Mouse (Mus musculus): ENCODE data around the gene Susd3. TPM values are rescaled to one million over a fixed set of nuclear protein-coding genes. Genes with fewer than 3 reads are reported as not detected.
A peak's percentile ranks its signal among the peaks of the same experiment; 100 is the strongest.

Gene Susd3
- total and polyA plus RNA-seq, 3 experiments = 0.32 to 1.1 (median 0.63) TPM

DNA sequence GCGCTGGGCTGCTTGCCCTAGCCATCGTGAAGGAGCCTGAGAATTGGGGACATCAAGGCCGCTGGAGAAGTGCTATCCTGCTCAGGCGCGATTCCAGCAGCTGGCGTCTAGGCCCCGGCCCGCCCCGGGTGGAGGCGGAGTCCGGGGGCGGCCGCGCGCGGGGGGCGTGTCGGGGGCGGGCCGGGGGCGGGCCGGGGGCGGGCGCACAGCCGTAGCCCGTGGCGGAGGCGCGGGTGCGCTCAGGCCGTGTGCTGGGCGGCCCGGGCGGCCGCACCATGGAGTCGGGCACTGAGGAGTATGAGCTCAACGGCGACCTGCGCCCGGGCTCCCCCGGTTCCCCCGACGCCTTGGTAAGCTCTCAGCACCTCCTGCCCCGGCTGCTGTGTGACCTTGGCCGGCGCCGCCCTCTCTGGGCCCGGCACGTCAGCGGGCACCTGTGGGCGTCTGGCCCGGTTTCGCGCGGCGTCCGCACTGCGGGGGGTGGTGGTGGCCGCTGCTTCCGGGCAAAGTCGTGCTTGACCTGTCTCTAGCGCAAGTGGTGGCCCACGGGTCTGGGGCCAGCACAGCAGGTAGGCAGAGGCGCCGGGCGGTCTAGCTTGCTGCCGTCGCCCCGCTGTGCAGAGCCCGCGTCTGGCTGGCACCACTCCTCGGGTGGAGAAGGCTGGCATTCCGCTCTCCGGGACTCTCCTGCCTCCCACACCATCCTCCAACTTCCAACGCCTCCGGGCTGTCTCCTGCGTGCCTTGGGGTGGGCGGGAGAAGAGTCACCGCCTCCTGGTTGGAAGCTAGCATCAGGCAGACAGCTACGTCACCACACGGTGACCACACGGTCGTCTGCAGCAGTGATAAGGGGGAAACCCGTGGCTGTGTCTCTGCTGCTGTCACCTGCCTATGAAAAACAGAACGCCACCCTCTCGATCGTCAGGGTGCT lies 61.0 kb downstream of the Susd3 start, which contains the start of gene Ninj1:
TSS of gene Ninj1 (plus strand) at position 198 of the 931 bp plus-strand sequence.
- peak within 1 kb of the TSS; percentile 83 for H3K9ac ChIP-seq (ENCODE audit: low read depth, low read length)
- peak within 1 kb of the TSS; percentile 78 for H3K4me3 ChIP-seq
- H3K27ac ChIP-seq = peak within 1 kb of the TSS; percentile 99
- WGBS = under 1% methylated on average over 84 of the region's 87 CpGs
- no peaks in the 10 kb centered on the region for H3K79me2 ChIP-seq (replicated peaks; ENCODE audit: control insufficient read depth, insufficient read depth, low read length)
- intact Hi-C loops (cut with DNase I) = no loop called here
- TF ChIP-seq EP300 (IDR thresholded peaks at IDR 0.05; ENCODE audit: insufficient read depth, low read depth, low read length) (peak; percentile 40; the same call in 1 of the 2 replicates), CTCF (IDR thresholded peaks at IDR 0.05) (no peak), POLR2A (IDR thresholded peaks at IDR 0.05; ENCODE audit: insufficient read depth, low read depth, low read length) (peak; percentile 77)
- H3K36me3 ChIP-seq (ENCODE audit: control insufficient read depth, insufficient read depth, low read length) = no peaks in the 10 kb centered on the region
- peaks cover 26% of the 10 kb centered on the region for H3K4me1 ChIP-seq (ENCODE audit: control insufficient read depth, insufficient read depth, low read length)
- DNase-seq = peak; percentile 90
- H3K27me3 ChIP-seq (ENCODE audit: control insufficient read depth, insufficient read depth, low read length) = no peaks in the 10 kb centered on the region

DNA sequence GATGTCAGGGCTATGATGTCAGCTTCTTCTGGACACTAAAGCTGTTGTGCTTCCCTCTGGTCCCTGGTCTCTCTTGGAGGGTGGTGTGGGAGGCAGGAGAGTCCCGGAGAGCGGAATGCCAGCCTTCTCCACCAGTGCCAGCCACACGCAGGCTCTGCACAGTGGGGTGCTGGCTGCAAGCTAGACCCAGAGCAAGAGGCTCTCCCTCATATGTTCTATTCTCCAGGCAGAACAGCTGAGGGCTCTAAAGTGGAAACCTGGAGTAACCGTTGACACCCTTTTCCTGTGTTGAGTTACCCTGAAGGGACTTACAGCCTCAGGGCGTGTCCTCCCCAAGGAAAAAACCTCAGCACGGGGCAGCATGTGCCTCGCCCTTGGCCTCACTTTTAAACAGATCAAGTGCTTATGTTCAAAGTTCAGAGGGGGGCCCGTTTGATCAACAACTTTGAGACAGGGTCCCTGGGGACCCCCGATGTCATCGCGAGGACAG lies 61.7 kb downstream of the Susd3 start:
- Histone ChIP-seq H3K4me1 (ENCODE audit: control insufficient read depth, insufficient read depth, low read length) (peaks cover 26% of the 10 kb centered on the region), H3K27ac (peak overlapping the region; percentile 99), H3K36me3 (ENCODE audit: control insufficient read depth, insufficient read depth, low read length) (no peaks in the 10 kb centered on the region), H3K9ac (ENCODE audit: low read depth, low read length) (peak overlapping the region; percentile 51), H3K79me2 (replicated peaks; ENCODE audit: control insufficient read depth, insufficient read depth, low read length) (no peaks in the 10 kb centered on the region), H3K4me3 (peak overlapping the region; percentile 31; the same call in 1 of the 2 replicates), H3K27me3 (ENCODE audit: control insufficient read depth, insufficient read depth, low read length) (no peaks in the 10 kb centered on the region)
- no peak for DNase-seq
- WGBS = 15% methylated on average over 11 of the region's 11 CpGs
- intact Hi-C loops (cut with DNase I) = no loop called here
- no peak for TF ChIP-seq EP300 (IDR thresholded peaks at IDR 0.05; ENCODE audit: insufficient read depth, low read depth, low read length)
- no peak for TF ChIP-seq CTCF (IDR thresholded peaks at IDR 0.05)
- TF ChIP-seq POLR2A (IDR thresholded peaks at IDR 0.05; ENCODE audit: insufficient read depth, low read depth, low read length) = no peak

DNA sequence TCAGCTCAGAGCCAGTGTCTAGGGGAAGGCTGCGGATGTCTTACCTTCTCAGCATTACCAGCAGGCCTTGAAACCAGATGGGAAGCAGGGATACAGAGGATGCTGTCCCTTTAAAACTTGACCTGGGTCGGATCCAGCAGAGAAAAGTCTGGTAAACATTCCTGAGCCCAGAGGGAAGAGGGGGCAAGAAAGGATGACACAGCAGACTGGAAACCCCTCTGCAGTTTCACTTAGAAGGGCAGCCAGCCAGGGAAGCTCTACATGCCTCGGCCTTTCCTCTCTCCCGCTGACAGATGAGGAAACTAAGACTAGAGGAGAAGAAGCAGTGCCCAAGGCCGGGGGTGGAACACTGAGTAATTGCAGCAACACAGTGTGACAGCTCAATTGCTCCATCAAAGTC lies 64.9 kb downstream of the Susd3 start:
- Histone ChIP-seq H3K79me2 (replicated peaks; ENCODE audit: control insufficient read depth, insufficient read depth, low read length) (no peaks in the 10 kb centered on the region), H3K27me3 (ENCODE audit: control insufficient read depth, insufficient read depth, low read length) (no peaks in the 10 kb centered on the region), H3K27ac (no peak overlapping the region), H3K9ac (ENCODE audit: low read depth, low read length) (no peak overlapping the region), H3K36me3 (ENCODE audit: control insufficient read depth, insufficient read depth, low read length) (no peaks in the 10 kb centered on the region), H3K4me1 (ENCODE audit: control insufficient read depth, insufficient read depth, low read length) (peaks cover 13% of the 10 kb centered on the region), H3K4me3 (no peak overlapping the region)
- intact Hi-C loops (cut with DNase I) = no loop called here
- no peak for TF ChIP-seq CTCF (IDR thresholded peaks at IDR 0.05)
- TF ChIP-seq EP300 (IDR thresholded peaks at IDR 0.05; ENCODE audit: insufficient read depth, low read depth, low read length) = no peak
- no peak for TF ChIP-seq POLR2A (IDR thresholded peaks at IDR 0.05; ENCODE audit: insufficient read depth, low read depth, low read length)
- peak in 1 of 2 experiments; percentile 31 for DNase-seq
- 56% methylated on average over 5 of the region's 5 CpGs for WGBS

GRCm38 (mm10) chr13:49183161-49183560 lies 65.3 kb downstream of the Susd3 start:
- Histone ChIP-seq H3K4me3 (no peak overlapping the region), H3K79me2 (replicated peaks; ENCODE audit: control insufficient read depth, insufficient read depth, low read length) (no peaks in the 10 kb centered on the region), H3K27ac (no peak overlapping the region), H3K9ac (ENCODE audit: low read depth, low read length) (no peak overlapping the region), H3K4me1 (ENCODE audit: control insufficient read depth, insufficient read depth, low read length) (peaks cover 14% of the 10 kb centered on the region), H3K36me3 (ENCODE audit: control insufficient read depth, insufficient read depth, low read length) (no peaks in the 10 kb centered on the region), H3K27me3 (ENCODE audit: control insufficient read depth, insufficient read depth, low read length) (no peaks in the 10 kb centered on the region)
- TF ChIP-seq EP300 (IDR thresholded peaks at IDR 0.05; ENCODE audit: insufficient read depth, low read depth, low read length) (no peak), CTCF (IDR thresholded peaks at IDR 0.05) (no peak), POLR2A (IDR thresholded peaks at IDR 0.05; ENCODE audit: insufficient read depth, low read depth, low read length) (no peak)
- WGBS = 72% methylated on average over 5 of the region's 5 CpGs
- no peak for DNase-seq
- intact Hi-C loops (cut with DNase I) = no loop called here

- intact Hi-C loops (cut with DNase I) = no loop called here
- WGBS = 89% methylated on average over 3 of the region's 3 CpGs
- H3K4me1 ChIP-seq (ENCODE audit: control insufficient read depth, insufficient read depth, low read length) = peaks cover 7% of the 10 kb centered on the region
- no peaks in the 10 kb centered on the region for H3K27me3 ChIP-seq (ENCODE audit: control insufficient read depth, insufficient read depth, low read length)
- TF ChIP-seq POLR2A (IDR thresholded peaks at IDR 0.05; ENCODE audit: insufficient read depth, low read depth, low read length) (no peak), CTCF (IDR thresholded peaks at IDR 0.05) (no peak)
- DNase-seq = peak in 1 of 2 experiments; percentile 4
- no peaks in the 10 kb centered on the region for H3K79me2 ChIP-seq (replicated peaks; ENCODE audit: control insufficient read depth, insufficient read depth, low read length)
- H3K36me3 ChIP-seq (ENCODE audit: control insufficient read depth, insufficient read depth, low read length) = no peaks in the 10 kb centered on the region
- H3K4me3 ChIP-seq = no peak overlapping the region
- H3K9ac ChIP-seq (ENCODE audit: low read depth, low read length) = no peak overlapping the region
- H3K27ac ChIP-seq = no peak overlapping the region
These were observed 67.0 kb downstream of the Susd3 start for GRCm38 (mm10) chr13:49181411-49181984.
